Mouse (Mus musculus) olfactory bulb, adult 2 months (tissue): Measurements from ENCODE around the gene Lpin1.

Experiments
- CTCF ChIP-seq: fragments of 200-500 bp; IDR thresholded peaks from 2 replicates; pipeline ENCODE4 v1.5.1; 2012; ENCODE audit warnings: low read depth, mild to moderate bottlenecking, low read length, moderate library complexity; ENCODE audit not compliant: insufficient read depth
- POLR2A ChIP-seq: fragments of 200-500 bp; IDR thresholded peaks from 2 replicates; pipeline ENCODE4 v1.6.1; 2012; ENCODE audit warnings: mild to moderate bottlenecking, low read depth, low read length, moderate library complexity; ENCODE audit not compliant: insufficient read depth

DNA sequence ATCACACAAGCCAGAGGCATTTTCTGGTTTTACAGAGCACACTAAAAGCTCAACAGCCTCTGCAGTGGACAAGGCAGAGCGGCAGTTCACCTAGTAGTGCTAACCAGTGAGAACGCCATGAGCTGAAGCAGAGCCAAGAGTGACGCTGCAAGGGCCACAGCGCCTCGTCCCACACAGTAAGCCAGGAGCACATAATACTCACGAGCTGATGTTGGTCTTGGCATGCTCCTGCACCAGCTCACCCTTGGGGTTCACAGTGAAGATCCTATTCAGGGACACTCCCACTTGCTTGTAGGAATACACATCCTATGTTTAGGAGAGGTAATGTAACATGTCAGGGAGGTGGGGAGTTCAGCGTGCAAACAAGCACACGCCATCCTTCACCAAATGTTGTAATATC lies 70.1 kb downstream of the Lpin1 start:
- TF ChIP-seq POLR2A: no peak
- no peak for TF ChIP-seq CTCF
